Mouse (Mus musculus) ES-Bruce4 (cell line): ENCODE results near the gene Crtac1. TPM values are rescaled to one million over a fixed set of nuclear protein-coding genes. Genes with fewer than 3 reads are reported as not detected.

Source experiments
- H3K27ac ChIP-seq: 2 replicates; pipeline ENCODE4 v1.5.1; 2012; ENCODE audit warnings: low read length, inconsistent platforms; ENCODE audit not compliant: insufficient read depth
- H3K27me3 ChIP-seq: 2 replicates; pipeline ENCODE4 v1.6.1; 2012; ENCODE audit warnings: mild to moderate bottlenecking, low read length, inconsistent platforms; ENCODE audit not compliant: control insufficient read depth, poor library complexity, insufficient read depth, severe bottlenecking
- H3K36me3 ChIP-seq: 2 replicates; pipeline ENCODE4 v1.6.1; 2012; ENCODE audit warnings: inconsistent platforms, mild to moderate bottlenecking, low read length, moderate library complexity; ENCODE audit not compliant: control insufficient read depth, poor library complexity, insufficient read depth, severe bottlenecking
- H3K4me1 ChIP-seq: one replicate; pipeline ENCODE4 v1.8.1; 2011; ENCODE audit warnings: low read length; ENCODE audit not compliant: control insufficient read depth, insufficient read depth
- H3K4me3 ChIP-seq: 2 replicates; pipeline ENCODE4 v1.5.1; 2011; ENCODE audit warnings: low read depth, mild to moderate bottlenecking, low read length
- H3K9ac ChIP-seq: 2 replicates; pipeline ENCODE4 v1.6.1; 2012; ENCODE audit warnings: low read depth, mild to moderate bottlenecking, inconsistent platforms; ENCODE audit not compliant: poor library complexity, severe bottlenecking
- H3K9me3 ChIP-seq: replicated peaks from 2 replicates; pipeline ENCODE4 v1.6.1; 2012; ENCODE audit warnings: mild to moderate bottlenecking, low read length, inconsistent platforms; ENCODE audit not compliant: control insufficient read depth, poor library complexity, insufficient read depth, severe bottlenecking
- CTCF ChIP-seq: IDR thresholded peaks from one replicate; pipeline ENCODE4 v1.8.1; 2011; ENCODE audit warnings: low read depth, low read length
- EP300 ChIP-seq: IDR thresholded peaks from 2 replicates; pipeline ENCODE4 v1.6.1; 2011; ENCODE audit warnings: low read depth, low read length; ENCODE audit not compliant: insufficient read depth
- POLR2A ChIP-seq: IDR thresholded peaks from one replicate; pipeline ENCODE4 v1.8.1; 2011; ENCODE audit warnings: low read length; ENCODE audit not compliant: insufficient read depth
- polyA plus RNA-seq: library from polyadenylated mRNA; stranded (reverse); fragments of >200 nt; gene quantifications from 2 replicates; pipeline ENCODE4 v1.2.4, GENCODE M21; 2011; ENCODE audit warnings: low read depth; ENCODE audit not compliant: missing spikeins, insufficient read depth, insufficient read length

Crtac1 gene
- polyA plus RNA-seq, 1 experiment: 12.7 TPM

DNA sequence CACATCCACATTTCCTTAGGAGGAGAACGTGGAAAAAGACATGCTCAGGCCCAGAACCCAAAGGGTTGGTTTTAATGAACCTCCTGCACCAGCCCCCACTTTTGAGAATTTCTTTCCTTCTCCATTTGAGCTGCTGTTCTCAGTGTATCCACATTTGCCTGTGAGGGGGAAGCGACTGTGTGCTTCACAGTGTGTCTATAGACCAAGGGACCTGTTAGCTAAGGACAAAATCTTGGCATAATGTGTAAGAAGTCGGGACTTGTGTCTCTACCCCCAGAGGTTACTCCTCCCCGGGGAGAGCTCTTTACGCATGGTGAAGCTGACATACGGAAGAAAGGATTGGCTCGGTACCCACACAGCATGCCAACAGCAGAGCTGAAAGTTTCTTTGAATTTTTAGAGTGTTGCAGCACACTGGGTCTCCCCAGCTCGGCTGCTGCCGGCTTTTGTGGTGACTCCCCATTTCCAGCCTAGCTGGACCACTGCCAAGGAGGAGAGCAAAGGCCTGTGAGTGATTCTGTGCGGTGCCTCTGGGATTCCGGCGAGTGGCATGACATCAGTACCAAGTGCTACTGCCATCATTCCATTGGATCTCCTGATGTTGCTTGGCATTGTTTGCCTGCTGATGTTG lies 174.9 kb downstream of the Crtac1 start:
- Histone ChIP-seq H3K9ac (no peak overlapping the region), H3K27me3 (no peaks in the 10 kb centered on the region), H3K9me3 (no peaks in the 10 kb centered on the region), H3K4me3 (no peak overlapping the region), H3K4me1 (no peaks in the 10 kb centered on the region), H3K36me3 (no peaks in the 10 kb centered on the region), H3K27ac (no peak overlapping the region)
- TF ChIP-seq POLR2A: no peak
- TF ChIP-seq CTCF: no peak
- no peak for TF ChIP-seq EP300

GRCm38 (mm10) chr19:42255784-42256610 lies 175.6 kb downstream of the Crtac1 start:
- no peak overlapping the region for H3K9ac ChIP-seq
- peak overlapping the region; percentile 18; the same call in 1 of the 2 replicates for H3K4me3 ChIP-seq
- H3K4me1 ChIP-seq: no peaks in the 10 kb centered on the region
- TF ChIP-seq CTCF: no peak
- peak; percentile 59; the same call in 1 of the 2 replicates for TF ChIP-seq EP300
- no peaks in the 10 kb centered on the region for H3K27me3 ChIP-seq
- H3K36me3 ChIP-seq: no peaks in the 10 kb centered on the region
- no peak overlapping the region for H3K27ac ChIP-seq
- H3K9me3 ChIP-seq: no peaks in the 10 kb centered on the region

DNA sequence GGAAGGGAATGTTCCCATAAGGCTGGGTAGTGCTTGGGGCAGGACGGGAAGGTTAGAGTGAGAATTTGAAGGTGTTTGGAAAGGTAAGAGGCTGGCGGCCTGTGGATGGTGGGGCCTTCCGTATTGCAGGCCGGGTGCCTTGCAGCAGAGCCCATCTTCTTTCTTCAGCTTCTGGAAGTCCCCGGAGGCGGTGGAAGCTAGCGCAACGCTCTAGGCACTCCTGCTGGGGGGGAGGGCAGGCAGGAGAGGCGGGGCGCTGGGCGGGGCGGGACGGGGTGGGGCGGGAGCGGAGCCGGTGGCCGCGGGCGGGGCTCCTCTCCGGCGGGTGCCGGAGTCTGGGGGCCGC lies 176.2 kb downstream of the Crtac1 start:
- H3K9me3 ChIP-seq: no peaks in the 10 kb centered on the region
- no peaks in the 10 kb centered on the region for H3K36me3 ChIP-seq
- H3K4me3 ChIP-seq: peak overlapping the region; percentile 31; the same call in 1 of the 2 replicates
- H3K4me1 ChIP-seq: no peaks in the 10 kb centered on the region
- TF ChIP-seq CTCF (no peak), EP300 (no peak), POLR2A (no peak)
- no peak overlapping the region for H3K27ac ChIP-seq
- H3K9ac ChIP-seq: no peak overlapping the region
- no peaks in the 10 kb centered on the region for H3K27me3 ChIP-seq

DNA sequence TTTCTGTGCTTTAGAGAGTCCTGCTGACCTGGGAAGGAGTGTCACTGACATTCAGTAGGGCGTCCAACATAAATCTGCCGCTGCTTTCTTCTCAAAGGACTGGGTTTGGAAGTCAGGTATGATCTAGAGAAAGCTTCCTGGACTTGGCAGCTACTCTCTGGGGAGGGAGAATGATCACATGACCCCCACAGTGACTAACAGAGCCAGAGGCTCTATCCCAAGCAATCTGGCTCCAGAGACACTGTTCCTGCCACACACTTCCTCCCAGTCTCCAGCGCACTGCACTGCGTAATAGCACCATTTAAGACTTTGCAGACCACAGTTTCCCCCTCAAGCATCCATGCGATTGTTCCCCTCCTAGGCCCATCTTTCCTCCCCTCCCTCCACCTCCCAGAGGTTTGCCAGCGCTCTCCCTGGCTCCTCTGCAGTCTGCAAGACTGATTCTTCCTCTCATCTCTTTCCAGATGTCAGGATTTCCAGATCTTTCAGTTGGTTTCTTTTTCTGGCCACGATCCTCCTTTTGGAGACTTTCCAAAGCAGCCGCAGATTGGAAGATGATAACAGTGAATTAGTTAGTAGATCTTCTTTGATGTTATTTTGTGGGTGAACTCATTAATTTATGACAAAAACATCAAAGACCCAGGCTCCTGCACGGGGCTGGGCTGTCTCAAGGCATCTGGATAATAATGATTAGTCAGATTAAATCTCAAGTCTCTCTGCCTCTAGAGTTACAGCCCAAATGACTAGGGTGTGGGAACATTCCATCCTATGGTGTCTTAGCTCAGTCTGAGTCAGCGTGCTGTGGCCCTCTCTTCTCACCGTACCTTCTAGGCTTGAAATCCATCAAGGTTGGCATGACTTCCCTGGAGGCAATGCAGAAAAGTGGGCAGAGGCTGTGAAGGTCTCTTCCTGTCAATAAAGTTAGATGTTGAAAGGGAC lies 181.3 kb downstream of the Crtac1 start:
- H3K27ac ChIP-seq: no peak overlapping the region
- no peak for TF ChIP-seq POLR2A
- no peak for TF ChIP-seq EP300
- TF ChIP-seq CTCF: no peak
- H3K27me3 ChIP-seq: no peaks in the 10 kb centered on the region
- H3K9me3 ChIP-seq: no peaks in the 10 kb centered on the region
- H3K4me3 ChIP-seq: no peak overlapping the region
- no peaks in the 10 kb centered on the region for H3K4me1 ChIP-seq
- H3K9ac ChIP-seq: no peak overlapping the region
- no peaks in the 10 kb centered on the region for H3K36me3 ChIP-seq

GRCm38 (mm10) chr19:42247519-42247918 lies 184.1 kb downstream of the Crtac1 start, which contains the start of gene Golga7b:
TSS of gene Golga7b (plus strand) at chr19:42247574.
- Histone ChIP-seq H3K27ac (no peak within 1 kb of the TSS), H3K9me3 (no peaks in the 10 kb centered on the region), H3K4me3 (no peak within 1 kb of the TSS), H3K9ac (no peak within 1 kb of the TSS), H3K27me3 (no peaks in the 10 kb centered on the region), H3K4me1 (no peaks in the 10 kb centered on the region), H3K36me3 (no peaks in the 10 kb centered on the region)
- no peak for TF ChIP-seq POLR2A
- no peak for TF ChIP-seq CTCF
